Comparison of ENCODE assay signal across 7 mouse cellular contexts in genomic region chr17:31833752-31834151, GRCm38 (mm10). TPM values are rescaled to one million over a fixed set of nuclear protein-coding genes. Genes with fewer than 3 reads are reported as not detected.
A peak's percentile ranks its signal among the peaks of the same experiment; 100 is the strongest.
DNase-seq lines count a peak whose midpoint lies in the region; ATAC-seq and TF ChIP-seq lines count a peak whose summit lies in the region.

No protein-coding gene starts in this region.

- H3K4me3 ChIP-seq in lung, embryonic 16.5 days (ENCODE audit: low read length): no peak overlapping the region
- H3K4me3 ChIP-seq in lung, adult 2 months (replicated peaks; ENCODE audit: extremely low read depth, low read depth, low read length): no peak overlapping the region
- no peak overlapping the region for H3K4me3 ChIP-seq in heart, embryonic 11.5 days (ENCODE audit: low read depth, low read length)
- no peak overlapping the region for H3K4me3 ChIP-seq in limb, embryonic 12.5 days (replicated peaks)
- H3K4me3 ChIP-seq in stomach, embryonic 15.5 days (replicated peaks): no peak overlapping the region

- H3K27me3 ChIP-seq in lung, embryonic 16.5 days (ENCODE audit: control insufficient read depth, insufficient read depth, low read depth, low read length): no peaks in the 10 kb centered on the region
- H3K27me3 ChIP-seq in heart, embryonic 11.5 days (ENCODE audit: control insufficient read depth, insufficient read depth, low read length): no peaks in the 10 kb centered on the region
- no peaks in the 10 kb centered on the region for H3K27me3 ChIP-seq in limb, embryonic 12.5 days
- no peaks in the 10 kb centered on the region for H3K27me3 ChIP-seq in stomach, embryonic 15.5 days (replicated peaks)

- no peak for TF ChIP-seq CTCF in lung, adult 2 months (IDR thresholded peaks at IDR 0.05; ENCODE audit: insufficient read depth, low read length)

- peaks cover 6% of the 10 kb centered on the region; the same call in 1 of the 2 replicates for H3K9me3 ChIP-seq in lung, embryonic 16.5 days (ENCODE audit: control insufficient read depth, low read length)
- no peaks in the 10 kb centered on the region for H3K9me3 ChIP-seq in heart, embryonic 11.5 days (replicated peaks; ENCODE audit: control insufficient read depth, low read length)
- H3K9me3 ChIP-seq in limb, embryonic 12.5 days: 0 out of 2 replicates have a peak, but pooled peaks cover 4% of the 10 kb centered on the region
- no peaks in the 10 kb centered on the region for H3K9me3 ChIP-seq in stomach, embryonic 15.5 days

- no peak for DNase-seq in lung, adult 2 months
- no peak for DNase-seq in right cerebral cortex, postnatal 25 days
- no peak for DNase-seq in left cerebral cortex, adult 11 months (ENCODE audit: low spot score)

- peak; percentile 54; the same call in 1 of the 2 replicates for ATAC-seq in lung, embryonic 16.5 days (ENCODE audit: low read depth)
- no peak for ATAC-seq in heart, embryonic 11.5 days (replicated peaks; ENCODE audit: insufficient number of reproducible peaks, low FRiP score, low TSS enrichment)
- 0 out of 2 replicates have a peak, but pooled peaks have one; percentile 21 for ATAC-seq in limb, embryonic 12.5 days (ENCODE audit: insufficient number of reproducible peaks, insufficient read depth, low FRiP score, low TSS enrichment, low read depth)
- ATAC-seq in stomach, embryonic 15.5 days (ENCODE audit: insufficient read depth, low FRiP score, low read depth): peak; percentile 57

- peak overlapping the region; percentile 55 for H3K9ac ChIP-seq in lung, embryonic 16.5 days (ENCODE audit: low read length)
- peak overlapping the region; percentile 30 for H3K9ac ChIP-seq in heart, embryonic 11.5 days (ENCODE audit: low read depth, low read length)
- 0 out of 2 replicates have a peak overlapping the region, but pooled peaks have one; percentile 12 for H3K9ac ChIP-seq in limb, embryonic 12.5 days (replicated peaks)
- no peak overlapping the region for H3K9ac ChIP-seq in stomach, embryonic 15.5 days

- H3K4me2 ChIP-seq in lung, embryonic 16.5 days (ENCODE audit: low read depth, low read length): no peak overlapping the region
- H3K4me2 ChIP-seq in heart, embryonic 11.5 days: no peak overlapping the region
- H3K4me2 ChIP-seq in limb, embryonic 12.5 days: 0 out of 2 replicates have a peak overlapping the region, but pooled peaks have one; percentile 17
- H3K4me2 ChIP-seq in stomach, embryonic 15.5 days: no peak overlapping the region

- 26% methylated on average over 7 of the region's 7 CpGs for WGBS in lung, embryonic 16.5 days
- WGBS in lung, adult 2 months: 28% methylated on average over 7 of the region's 7 CpGs
- 30% methylated on average over 7 of the region's 7 CpGs for WGBS in heart, embryonic 11.5 days (ENCODE audit: insufficient replicate concordance)
- WGBS in limb, embryonic 12.5 days: 42% methylated on average over 7 of the region's 7 CpGs
- WGBS in stomach, embryonic 15.5 days: 22% methylated on average over 7 of the region's 7 CpGs

- H3K4me1 ChIP-seq in lung, embryonic 16.5 days (replicated peaks; ENCODE audit: control insufficient read depth, insufficient read depth, low read length): peaks cover 40% of the 10 kb centered on the region
- H3K4me1 ChIP-seq in lung, adult 2 months (ENCODE audit: control insufficient read depth, insufficient read depth, low read length): peaks cover 26% of the 10 kb centered on the region
- H3K4me1 ChIP-seq in heart, embryonic 11.5 days (ENCODE audit: control insufficient read depth, insufficient read depth, low read length): peaks cover 33% of the 10 kb centered on the region
- H3K4me1 ChIP-seq in limb, embryonic 12.5 days (replicated peaks): peaks cover 24% of the 10 kb centered on the region
- H3K4me1 ChIP-seq in stomach, embryonic 15.5 days: peaks cover 37% of the 10 kb centered on the region

- peak overlapping the region; percentile 78 for H3K27ac ChIP-seq in lung, embryonic 16.5 days (ENCODE audit: low read length)
- H3K27ac ChIP-seq in heart, embryonic 11.5 days (ENCODE audit: low read depth, low read length): peak overlapping the region; percentile 31; the same call in 1 of the 2 replicates
- H3K27ac ChIP-seq in limb, embryonic 12.5 days: peak overlapping the region; percentile 50
- H3K27ac ChIP-seq in stomach, embryonic 15.5 days: peak overlapping the region; percentile 90

- H3K36me3 ChIP-seq in lung, embryonic 16.5 days (ENCODE audit: control insufficient read depth, insufficient read depth, low read length): no peaks in the 10 kb centered on the region
- no peaks in the 10 kb centered on the region for H3K36me3 ChIP-seq in heart, embryonic 11.5 days (ENCODE audit: control insufficient read depth, insufficient read depth, low read length)
- no peaks in the 10 kb centered on the region for H3K36me3 ChIP-seq in limb, embryonic 12.5 days
- no peaks in the 10 kb centered on the region for H3K36me3 ChIP-seq in stomach, embryonic 15.5 days

- TF ChIP-seq POLR2A in lung, adult 2 months (IDR thresholded peaks at IDR 0.05; ENCODE audit: borderline replicate concordance, extremely low read depth, low read depth, low read length): no peak

RNA-seq across cellular contexts. Expression of gene Sik1, which starts 21.9 kb away (rescaled TPM):
- 32.7 and 33.0 TPM in 2 replicates for polyA plus RNA-seq in lung, embryonic 16.5 days (2015; fragmentation: Nextera tagmentation; extraction: Ambion mirVana)
- polyA plus RNA-seq in lung, adult 2 months (2012; rRNA removed): 60.5 and 87.9 TPM in 2 replicates
- polyA plus RNA-seq in heart, embryonic 11.5 days (2014; fragmentation: Nextera tagmentation; extraction: Ambion mirVana): 21.7 and 24.3 TPM in 2 replicates
- 14.1 and 15.2 TPM in 2 replicates for polyA plus RNA-seq in limb, embryonic 12.5 days (2016; fragmentation: Nextera tagmentation; extraction: Ambion mirVana)
- 19.6 and 21.8 TPM in 2 replicates for polyA plus RNA-seq in stomach, embryonic 15.5 days (2015; fragmentation: Nextera tagmentation; extraction: Ambion mirVana)

Comparison
In these comparisons a context has a peak if more than half of its experiments do, and no peak if none do; other contexts are left out.
1. H3K27ac ChIP-seq: peak in every context shown above with its lines; median percentile 90 in stomach, embryonic 15.5 days; 78 in lung, embryonic 16.5 days; 50 in limb, embryonic 12.5 days; 31 in heart, embryonic 11.5 days.